Mouse (Mus musculus): Measurements from ENCODE around the gene Atpaf2. TPM values are rescaled to one million over a fixed set of nuclear protein-coding genes. Genes with fewer than 3 reads are reported as not detected.

Atpaf2 gene
- polyA plus RNA-seq, 1 experiment from 2014 or later: 41.2 TPM

DNA sequence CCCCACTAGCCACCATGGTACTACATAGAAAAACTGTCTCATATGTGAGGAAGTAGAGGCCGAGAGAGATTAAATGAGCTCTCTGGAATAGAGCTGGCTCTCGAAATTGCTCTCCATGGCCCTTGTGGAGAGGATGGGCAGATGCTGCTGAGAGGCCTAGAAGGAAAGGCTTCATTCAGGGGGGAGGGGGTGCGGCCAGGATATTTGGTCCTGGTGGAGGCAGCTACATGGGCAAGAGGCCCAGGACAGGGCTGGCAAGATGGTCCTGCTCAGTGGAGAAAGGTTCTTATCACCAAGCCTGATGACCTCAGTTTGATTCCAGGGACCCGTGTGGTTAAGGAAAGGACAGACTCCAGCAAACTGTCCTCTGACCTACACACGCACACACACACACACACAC lies 32.3 kb downstream of the Atpaf2 start:
- WGBS: 83% methylated on average over 5 of the region's 5 CpGs
- Histone ChIP-seq H3K4me2 (ENCODE audit: low read length) (no peak overlapping the region), H3K9ac (ENCODE audit: low read depth, low read length) (no peak overlapping the region), H3K36me3 (ENCODE audit: insufficient read depth, low read length) (no peaks in the 10 kb centered on the region), H3K27me3 (ENCODE audit: insufficient read depth, low read length) (no peaks in the 10 kb centered on the region), H3K4me3 (replicated peaks; ENCODE audit: low read depth, low read length) (no peak overlapping the region), H3K27ac (no peak overlapping the region), H3K9me3 (replicated peaks; ENCODE audit: low read length) (no peaks in the 10 kb centered on the region), H3K4me1 (replicated peaks; ENCODE audit: insufficient read depth, low read length) (no peaks in the 10 kb centered on the region)
- DNase-seq (ENCODE audit: low spot score) (no peak), ATAC-seq (replicated peaks; ENCODE audit: low FRiP score, low read depth) (no peak)
- TF ChIP-seq CTCF (IDR thresholded peaks at IDR 0.05; ENCODE audit: low read depth): no peak

DNA sequence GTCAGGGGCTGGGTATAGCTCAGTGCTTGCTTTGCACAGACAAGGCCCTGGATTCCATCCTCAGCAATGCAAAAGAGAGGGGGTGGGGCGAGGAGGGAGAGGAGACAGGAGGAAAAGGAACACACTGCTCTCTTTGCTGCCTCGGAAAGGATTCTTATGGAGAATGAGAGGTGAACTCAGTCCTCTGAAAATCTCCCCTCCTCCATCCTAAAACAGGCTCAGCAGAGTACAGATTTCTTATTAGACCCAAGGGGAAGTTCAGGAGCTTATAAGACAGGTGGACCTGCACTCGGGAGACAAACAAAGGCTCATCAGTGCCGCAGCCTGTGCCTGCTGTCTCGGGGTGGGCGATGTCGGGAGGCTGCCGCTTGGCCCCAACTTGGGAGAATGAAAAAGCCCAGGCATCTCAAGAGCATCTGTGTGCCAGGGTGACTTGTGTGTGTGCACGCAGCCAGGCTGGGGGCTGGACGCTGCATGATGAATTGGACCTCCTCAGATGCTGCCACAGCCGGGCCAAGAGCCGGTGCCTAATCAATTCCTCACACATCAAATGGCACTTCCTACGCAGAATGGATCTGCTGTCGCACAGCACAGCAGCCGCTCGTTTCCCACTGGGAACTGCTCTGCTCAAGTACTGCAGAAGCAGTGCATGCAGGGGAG lies 33.4 kb downstream of the Atpaf2 start:
- Histone ChIP-seq H3K4me1 (replicated peaks; ENCODE audit: insufficient read depth, low read length) (no peaks in the 10 kb centered on the region), H3K4me3 (replicated peaks; ENCODE audit: low read depth, low read length) (no peak overlapping the region), H3K27me3 (ENCODE audit: insufficient read depth, low read length) (no peaks in the 10 kb centered on the region), H3K4me2 (ENCODE audit: low read length) (peak overlapping the region; percentile 21), H3K36me3 (ENCODE audit: insufficient read depth, low read length) (no peaks in the 10 kb centered on the region), H3K27ac (no peak overlapping the region), H3K9ac (ENCODE audit: low read depth, low read length) (no peak overlapping the region), H3K9me3 (replicated peaks; ENCODE audit: low read length) (no peaks in the 10 kb centered on the region)
- DNase-seq (ENCODE audit: low spot score) (no peak), ATAC-seq (replicated peaks; ENCODE audit: low FRiP score, low read depth) (no peak)
- 10% methylated on average over 16 of the region's 16 CpGs for WGBS
- no peak for TF ChIP-seq CTCF (IDR thresholded peaks at IDR 0.05; ENCODE audit: low read depth)

DNA sequence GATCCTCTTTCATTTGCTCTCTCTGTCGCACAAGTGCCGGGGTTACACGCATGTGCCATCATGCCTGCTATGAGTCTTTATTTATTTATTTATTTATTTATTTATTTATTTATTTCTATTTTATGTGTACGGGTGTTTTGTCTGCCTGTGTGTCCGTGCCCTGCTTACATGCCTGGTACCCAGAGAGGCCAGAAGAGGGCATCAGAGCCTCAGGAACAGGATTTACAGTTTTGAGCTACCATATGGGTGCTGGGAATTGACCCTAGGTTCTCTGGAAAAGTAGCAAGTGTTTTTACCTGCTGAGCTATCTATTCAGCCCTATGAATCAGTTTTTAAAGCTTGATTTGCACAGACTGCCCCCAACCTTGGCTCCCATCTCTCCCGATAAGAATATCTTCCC lies 34.7 kb downstream of the Atpaf2 start:
- no peak for ATAC-seq (replicated peaks; ENCODE audit: low FRiP score, low read depth)
- no peak overlapping the region for H3K27ac ChIP-seq

DNA sequence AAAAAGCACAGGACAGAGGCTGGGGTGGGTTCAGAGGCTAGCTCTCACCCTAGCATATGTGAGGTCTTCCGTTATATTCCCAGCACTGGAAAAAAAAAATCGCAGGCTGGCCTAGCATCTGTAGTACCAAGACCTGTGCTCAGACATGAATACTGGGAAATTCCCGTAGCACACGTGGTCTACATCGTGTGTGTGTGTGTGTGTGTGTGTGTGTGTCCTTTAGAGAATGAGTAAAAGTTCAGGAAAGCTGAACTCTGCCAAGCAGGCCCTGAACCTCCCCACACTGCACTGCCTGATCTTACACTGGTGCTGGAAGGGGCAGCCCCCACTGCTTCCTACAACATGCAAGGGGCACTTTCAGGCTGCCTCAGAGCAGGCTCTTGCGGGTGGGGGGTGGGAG lies 43.8 kb downstream of the Atpaf2 start:
- Histone ChIP-seq H3K4me3 (replicated peaks; ENCODE audit: low read depth, low read length) (no peak overlapping the region), H3K36me3 (ENCODE audit: insufficient read depth, low read length) (no peaks in the 10 kb centered on the region), H3K4me1 (replicated peaks; ENCODE audit: insufficient read depth, low read length) (no peaks in the 10 kb centered on the region), H3K4me2 (ENCODE audit: low read length) (no peak overlapping the region), H3K9me3 (replicated peaks; ENCODE audit: low read length) (no peaks in the 10 kb centered on the region), H3K27me3 (ENCODE audit: insufficient read depth, low read length) (no peaks in the 10 kb centered on the region), H3K27ac (no peak overlapping the region), H3K9ac (ENCODE audit: low read depth, low read length) (no peak overlapping the region)
- no peak for ATAC-seq (replicated peaks; ENCODE audit: low FRiP score, low read depth)
- 76% methylated on average over 6 of the region's 6 CpGs for WGBS
- TF ChIP-seq CTCF (IDR thresholded peaks at IDR 0.05; ENCODE audit: low read depth): no peak
- no peak for DNase-seq (ENCODE audit: low spot score)

More for the DNA sequence above, 34.7 kb downstream of the Atpaf2 start:
- WGBS: 88% methylated on average over 6 of the region's 6 CpGs
- no peak overlapping the region for H3K9ac ChIP-seq (ENCODE audit: low read depth, low read length)
- no peaks in the 10 kb centered on the region for H3K9me3 ChIP-seq (replicated peaks; ENCODE audit: low read length)
- H3K27me3 ChIP-seq (ENCODE audit: insufficient read depth, low read length): no peaks in the 10 kb centered on the region
- H3K4me3 ChIP-seq (replicated peaks; ENCODE audit: low read depth, low read length): no peak overlapping the region
- H3K4me1 ChIP-seq (replicated peaks; ENCODE audit: insufficient read depth, low read length): no peaks in the 10 kb centered on the region
- H3K4me2 ChIP-seq (ENCODE audit: low read length): no peak overlapping the region
- 0 out of 2 replicates have a peak, but pooled peaks have one; percentile 2 for TF ChIP-seq CTCF (IDR thresholded peaks at IDR 0.05; ENCODE audit: low read depth)
- no peaks in the 10 kb centered on the region for H3K36me3 ChIP-seq (ENCODE audit: insufficient read depth, low read length)
- DNase-seq (ENCODE audit: low spot score): no peak

DNA sequence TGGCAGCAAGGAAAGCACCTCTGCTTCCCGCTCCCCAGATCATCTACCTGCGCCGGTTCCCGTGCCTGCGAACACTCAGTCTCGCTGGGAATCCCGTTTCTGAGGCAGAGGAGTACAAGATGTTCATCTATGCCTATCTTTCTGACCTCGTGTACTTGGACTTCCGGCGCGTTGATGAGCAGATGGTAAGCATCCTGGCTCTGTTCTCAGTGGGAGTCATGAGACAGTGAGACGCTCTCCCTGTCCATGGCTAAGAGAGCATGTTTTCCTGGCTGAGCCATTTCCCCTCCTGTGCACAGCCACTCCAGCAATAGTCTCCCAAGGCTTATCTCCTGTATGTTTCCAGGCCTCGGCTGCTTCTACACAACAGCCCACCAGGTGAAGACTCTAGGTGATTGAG lies 47.8 kb downstream of the Atpaf2 start:
- Histone ChIP-seq H3K9ac (ENCODE audit: low read depth, low read length) (no peak overlapping the region), H3K27ac (no peak overlapping the region), H3K4me2 (ENCODE audit: low read length) (no peak overlapping the region), H3K36me3 (ENCODE audit: insufficient read depth, low read length) (no peaks in the 10 kb centered on the region), H3K4me1 (replicated peaks; ENCODE audit: insufficient read depth, low read length) (peaks cover 10% of the 10 kb centered on the region; the same call in 1 of the 2 replicates), H3K9me3 (replicated peaks; ENCODE audit: low read length) (no peaks in the 10 kb centered on the region), H3K27me3 (ENCODE audit: insufficient read depth, low read length) (no peaks in the 10 kb centered on the region), H3K4me3 (replicated peaks; ENCODE audit: low read depth, low read length) (no peak overlapping the region)
- no peak for TF ChIP-seq CTCF (IDR thresholded peaks at IDR 0.05; ENCODE audit: low read depth)
- ATAC-seq (replicated peaks; ENCODE audit: low FRiP score, low read depth) (no peak), DNase-seq (ENCODE audit: low spot score) (no peak)
- 84% methylated on average over 13 of the region's 13 CpGs for WGBS

DNA sequence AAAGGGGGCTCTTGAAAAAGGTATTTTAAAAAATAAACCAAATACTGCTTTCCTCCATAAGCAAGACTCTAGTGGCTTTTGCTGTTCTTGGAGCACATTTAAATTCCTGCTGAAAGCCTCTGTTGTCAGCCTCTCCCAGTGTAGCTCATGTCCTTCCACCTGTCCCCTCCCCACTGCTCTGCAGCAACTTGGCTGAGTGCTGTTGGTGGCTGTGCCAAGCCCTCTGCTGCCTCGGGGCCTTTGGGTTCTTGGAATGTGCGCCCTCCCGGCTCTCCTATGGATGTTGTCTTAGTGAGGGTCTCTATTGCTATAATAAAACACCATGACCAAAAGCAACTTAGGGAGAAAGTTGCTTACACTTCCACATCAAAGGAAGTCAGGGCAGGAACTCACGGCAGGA lies 48.8 kb downstream of the Atpaf2 start:
- TF ChIP-seq CTCF (IDR thresholded peaks at IDR 0.05; ENCODE audit: low read depth): no peak
- ATAC-seq (replicated peaks; ENCODE audit: low FRiP score, low read depth) (no peak), DNase-seq (ENCODE audit: low spot score) (no peak)
- 37% methylated on average over 4 of the region's 4 CpGs for WGBS
- H3K9ac ChIP-seq (ENCODE audit: low read depth, low read length): no peak overlapping the region
- H3K4me2 ChIP-seq (ENCODE audit: low read length): no peak overlapping the region
- peaks cover 10% of the 10 kb centered on the region; the same call in 1 of the 2 replicates for H3K4me1 ChIP-seq (replicated peaks; ENCODE audit: insufficient read depth, low read length)
- no peak overlapping the region for H3K4me3 ChIP-seq (replicated peaks; ENCODE audit: low read depth, low read length)
- H3K9me3 ChIP-seq (replicated peaks; ENCODE audit: low read length): no peaks in the 10 kb centered on the region
- H3K27ac ChIP-seq: no peak overlapping the region
- H3K27me3 ChIP-seq (ENCODE audit: insufficient read depth, low read length): no peaks in the 10 kb centered on the region
- no peaks in the 10 kb centered on the region for H3K36me3 ChIP-seq (ENCODE audit: insufficient read depth, low read length)

DNA sequence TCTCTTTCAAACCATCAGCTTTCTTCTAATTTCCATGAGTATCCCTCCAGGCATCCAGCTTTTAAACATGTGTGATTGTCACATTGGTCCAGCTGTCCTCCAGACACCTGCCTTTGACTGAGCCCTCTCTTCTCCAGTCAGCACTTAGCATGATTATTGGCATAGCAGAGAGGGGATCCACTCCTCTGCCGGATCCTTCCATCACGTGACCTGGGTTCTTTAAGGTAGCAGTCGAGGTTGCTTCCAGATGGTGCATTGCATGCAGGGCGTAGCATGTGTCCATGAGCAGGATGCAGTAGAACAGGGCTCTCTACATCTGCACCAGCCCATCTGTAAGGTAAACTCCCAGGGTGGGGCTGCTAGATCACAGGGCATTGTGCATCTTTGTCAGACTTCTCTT lies 49.3 kb downstream of the Atpaf2 start:
- Histone ChIP-seq H3K4me2 (ENCODE audit: low read length) (no peak overlapping the region), H3K36me3 (ENCODE audit: insufficient read depth, low read length) (no peaks in the 10 kb centered on the region), H3K4me3 (replicated peaks; ENCODE audit: low read depth, low read length) (no peak overlapping the region), H3K27me3 (ENCODE audit: insufficient read depth, low read length) (no peaks in the 10 kb centered on the region), H3K27ac (no peak overlapping the region), H3K9me3 (replicated peaks; ENCODE audit: low read length) (no peaks in the 10 kb centered on the region), H3K9ac (ENCODE audit: low read depth, low read length) (no peak overlapping the region), H3K4me1 (replicated peaks; ENCODE audit: insufficient read depth, low read length) (peaks cover 10% of the 10 kb centered on the region; the same call in 1 of the 2 replicates)
- WGBS: 85% methylated on average over 4 of the region's 4 CpGs
- no peak for ATAC-seq (replicated peaks; ENCODE audit: low FRiP score, low read depth)
- no peak for DNase-seq (ENCODE audit: low spot score)
- no peak for TF ChIP-seq CTCF (IDR thresholded peaks at IDR 0.05; ENCODE audit: low read depth)
